ENCODE assay signal across 9 mouse cellular contexts in the genomic region with DNA sequence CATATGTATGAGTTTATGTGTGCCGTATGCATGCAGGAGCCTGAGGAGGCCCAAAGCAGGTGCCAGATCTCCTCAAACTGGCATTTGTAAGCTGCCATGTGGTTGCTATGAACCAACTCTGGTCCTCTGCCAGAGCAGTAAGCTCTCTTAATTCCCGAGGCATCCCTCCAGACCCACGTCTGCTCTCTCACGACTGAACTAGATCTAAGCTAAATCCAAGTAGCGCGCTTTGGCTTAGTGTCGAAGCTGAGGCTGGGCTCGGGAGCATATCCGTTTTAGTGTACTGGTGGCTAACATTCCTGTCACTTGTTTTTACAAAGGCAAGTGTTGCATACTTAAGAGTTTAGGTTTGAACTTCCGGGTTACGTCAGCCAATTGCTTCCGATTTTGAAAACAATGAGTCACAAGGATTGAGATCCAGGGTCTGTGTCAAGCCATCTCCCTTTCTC.
A peak's percentile ranks its signal among the peaks of the same experiment; 100 is the strongest.
DNase-seq lines count a peak whose midpoint lies in the region.
"Had no signal": no experiment of that assay in that cellular context is flagged by ENCODE, and none has a peak within 500 bp of the region (broad histone marks: within the 10 kb centered on the region; RNA-seq: fewer than 3 reads in every experiment).

No protein-coding gene starts in this region.

- H3K27ac ChIP-seq in hindbrain, embryonic 10.5 days = no peak overlapping the region
- H3K27ac ChIP-seq in midbrain, embryonic 10.5 days (replicated peaks) = no peak overlapping the region
- H3K27ac ChIP-seq: stomach, embryonic 15.5 days had no signal

- peaks cover 4% of the 10 kb centered on the region; the same call in 1 of the 2 replicates for H3K9me3 ChIP-seq in hindbrain, embryonic 10.5 days
- H3K9me3 ChIP-seq in midbrain, embryonic 10.5 days (replicated peaks) = peaks cover 3% of the 10 kb centered on the region; the same call in 1 of the 2 replicates
- H3K9me3 ChIP-seq: stomach, embryonic 15.5 days had no signal

- WGBS in hindbrain, embryonic 10.5 days = 91% methylated on average over 12 of the region's 12 CpGs
- WGBS in midbrain, embryonic 10.5 days = 92% methylated on average over 12 of the region's 12 CpGs

- peak; percentile 29 for DNase-seq in gastrocnemius, postnatal 10 days
- no peak for DNase-seq in gastrocnemius, adult 18-20 months (ENCODE audit: low spot score)
- DNase-seq in cerebellum, adult 9-11 months = peak; percentile 32
- peak; percentile 67 to 72 for DNase-seq in layer of hippocampus, postnatal 10 days (ENCODE audit: low spot score in 2 of 2)
- DNase-seq in lung, postnatal 4 days = peak; percentile 38 to 53
- DNase-seq in T-cell, adult 2 months (ENCODE audit: low spot score) = no peak
- no peak for DNase-seq in hindbrain, embryonic 10.5 days (ENCODE audit: low spot score)
- no peak for DNase-seq in midbrain, embryonic 10.5 days (ENCODE audit: low spot score)

- no peak overlapping the region for H3K4me3 ChIP-seq in hindbrain, embryonic 10.5 days
- no peak overlapping the region for H3K4me3 ChIP-seq in midbrain, embryonic 10.5 days
- H3K4me3 ChIP-seq: stomach, embryonic 15.5 days had no signal

- H3K27me3 ChIP-seq in hindbrain, embryonic 10.5 days (ENCODE audit: insufficient read depth, poor library complexity, severe bottlenecking) = no peaks in the 10 kb centered on the region
- H3K27me3 ChIP-seq in midbrain, embryonic 10.5 days (ENCODE audit: low read depth, poor library complexity, severe bottlenecking) = no peaks in the 10 kb centered on the region
- H3K27me3 ChIP-seq: stomach, embryonic 15.5 days had no signal

- peaks cover 8% of the 10 kb centered on the region; the same call in 1 of the 2 replicates for H3K4me1 ChIP-seq in hindbrain, embryonic 10.5 days (replicated peaks)
- 0 out of 2 replicates have a peak, but pooled peaks cover 3% of the 10 kb centered on the region for H3K4me1 ChIP-seq in midbrain, embryonic 10.5 days
- H3K4me1 ChIP-seq: stomach, embryonic 15.5 days had no signal

- H3K36me3 ChIP-seq in hindbrain, embryonic 10.5 days = no peaks in the 10 kb centered on the region
- no peaks in the 10 kb centered on the region for H3K36me3 ChIP-seq in midbrain, embryonic 10.5 days
- H3K36me3 ChIP-seq: stomach, embryonic 15.5 days had no signal

Comparison
In these comparisons a context has a peak if more than half of its experiments do, and no peak if none do; other contexts are left out.
1. DNase-seq: peak in gastrocnemius, postnatal 10 days (single experiment), cerebellum, adult 9-11 months (single experiment), layer of hippocampus, postnatal 10 days (2 of 2) and lung, postnatal 4 days (2 of 2); none in gastrocnemius, adult 18-20 months (single experiment), T-cell, adult 2 months (single experiment), hindbrain, embryonic 10.5 days (single experiment) and midbrain, embryonic 10.5 days (single experiment).